In genomic region chr11:56116553-56117232, GRCm38 (mm10) we compare ENCODE assay signal across 8 mouse cellular contexts.
DNase-seq lines count a peak whose midpoint lies in the region; ATAC-seq and TF ChIP-seq lines count a peak whose summit lies in the region.

No protein-coding gene starts in this region.

- no peak overlapping the region for H3K4me3 ChIP-seq in heart, embryonic 13.5 days
- H3K4me3 ChIP-seq in heart, embryonic 10.5 days: no peak overlapping the region
- no peak overlapping the region for H3K4me3 ChIP-seq in MEL (ENCODE audit: control insufficient read depth in 1 of 2, insufficient read depth in 1 of 2, low read depth in 2 of 2, low read length in 2 of 2)
- no peak overlapping the region for H3K4me3 ChIP-seq in hindbrain, embryonic 16.5 days (ENCODE audit: low read length)

- no peak overlapping the region for H3K9ac ChIP-seq in heart, embryonic 13.5 days
- no peak overlapping the region for H3K9ac ChIP-seq in MEL (ENCODE audit: control insufficient read depth, low read depth, low read length, poor library complexity, severe bottlenecking)
- H3K9ac ChIP-seq in hindbrain, embryonic 16.5 days (ENCODE audit: low read depth, low read length): no peak overlapping the region

- no peak for TF ChIP-seq POLR2A in MEL (IDR thresholded peaks at IDR 0.05; ENCODE audit: control insufficient read depth in 1 of 2, insufficient read depth in 1 of 2, low read depth in 1 of 2, low read length in 2 of 2, poor library complexity in 1 of 2)

- peaks cover 10% of the 10 kb centered on the region for H3K27me3 ChIP-seq in heart, embryonic 13.5 days (replicated peaks)
- H3K27me3 ChIP-seq in heart, embryonic 10.5 days (ENCODE audit: insufficient read depth, poor library complexity, severe bottlenecking): no peaks in the 10 kb centered on the region
- H3K27me3 ChIP-seq in MEL (ENCODE audit: control insufficient read depth in 1 of 2, insufficient read depth in 2 of 2, low read length in 2 of 2): no peaks in the 10 kb centered on the region
- no peaks in the 10 kb centered on the region for H3K27me3 ChIP-seq in hindbrain, embryonic 16.5 days (replicated peaks; ENCODE audit: control insufficient read depth, insufficient read depth, low read length)

- H3K4me2 ChIP-seq in heart, embryonic 13.5 days: peak overlapping the region; percentile 27; the same call in 1 of the 2 replicates
- H3K4me2 ChIP-seq in hindbrain, embryonic 16.5 days (ENCODE audit: low read length): no peak overlapping the region

- TF ChIP-seq CTCF in MEL (IDR thresholded peaks at IDR 0.05 in 2 of 3, conservative IDR thresholded peaks at IDR 0.05 in 1 of 3; ENCODE audit: control insufficient read depth in 1 of 3, insufficient read depth in 1 of 3, low read depth in 2 of 3, low read length in 3 of 3, poor library complexity in 1 of 3, severe bottlenecking in 1 of 3): peak in 1 of 3 experiments; percentile 18; a peak in 1 of 6 replicates

- ATAC-seq in heart, embryonic 13.5 days (ENCODE audit: extremely low read depth, insufficient number of reproducible peaks, low FRiP score, low TSS enrichment): no peak
- peak; percentile 48; the same call in 1 of the 2 replicates for ATAC-seq in hindbrain, embryonic 16.5 days
- 0 out of 2 replicates have a peak, but pooled peaks have one; percentile 37 for ATAC-seq in megakaryocyte progenitor cell, adult 5-6 weeks (replicated peaks; ENCODE audit: poor library complexity)
- no peak for ATAC-seq in erythroblast, adult 5-6 weeks (replicated peaks; ENCODE audit: low FRiP score, poor library complexity, severe bottlenecking)

- no peaks in the 10 kb centered on the region for H3K4me1 ChIP-seq in heart, embryonic 13.5 days
- no peaks in the 10 kb centered on the region for H3K4me1 ChIP-seq in heart, embryonic 10.5 days
- H3K4me1 ChIP-seq in MEL (ENCODE audit: control insufficient read depth in 1 of 2, insufficient read depth in 2 of 2, low read length in 2 of 2): no peaks in the 10 kb centered on the region
- no peaks in the 10 kb centered on the region for H3K4me1 ChIP-seq in hindbrain, embryonic 16.5 days (ENCODE audit: control insufficient read depth, insufficient read depth, low read depth, low read length)

- whole genome bisulfite sequencing in heart, embryonic 13.5 days: 45% methylated on average over 12 of the region's 12 CpGs
- WGBS in heart, embryonic 10.5 days: 35% methylated on average over 12 of the region's 12 CpGs
- WGBS in hindbrain, embryonic 16.5 days: 47% methylated on average over 12 of the region's 12 CpGs

- H3K9me3 ChIP-seq in heart, embryonic 13.5 days: no peaks in the 10 kb centered on the region
- no peaks in the 10 kb centered on the region for H3K9me3 ChIP-seq in heart, embryonic 10.5 days
- H3K9me3 ChIP-seq in MEL (replicated peaks; ENCODE audit: insufficient read depth, low read length): no peaks in the 10 kb centered on the region
- H3K9me3 ChIP-seq in hindbrain, embryonic 16.5 days (ENCODE audit: control insufficient read depth, low read length): no peaks in the 10 kb centered on the region

- no peak overlapping the region for H3K27ac ChIP-seq in heart, embryonic 13.5 days (replicated peaks)
- no peak overlapping the region for H3K27ac ChIP-seq in heart, embryonic 10.5 days
- H3K27ac ChIP-seq in MEL (ENCODE audit: control insufficient read depth, low read depth, low read length): no peak overlapping the region
- no peak overlapping the region for H3K27ac ChIP-seq in hindbrain, embryonic 16.5 days (ENCODE audit: low read depth, low read length)

- H3K79me2 ChIP-seq in MEL (ENCODE audit: control insufficient read depth, insufficient read depth, low read length, poor library complexity): no peaks in the 10 kb centered on the region

- TF ChIP-seq RAD21 in MEL (IDR thresholded peaks at IDR 0.05; ENCODE audit: low read depth, low read length): no peak; the same call in 1 of the 2 replicates

- TF ChIP-seq EP300 in MEL (IDR thresholded peaks at IDR 0.05; ENCODE audit: low read depth in 1 of 2, low read length in 2 of 2): no peak

- H3K36me3 ChIP-seq in heart, embryonic 13.5 days: no peaks in the 10 kb centered on the region
- no peaks in the 10 kb centered on the region for H3K36me3 ChIP-seq in heart, embryonic 10.5 days
- no peaks in the 10 kb centered on the region for H3K36me3 ChIP-seq in MEL (ENCODE audit: control insufficient read depth in 1 of 2, insufficient read depth in 2 of 2, low read length in 2 of 2)
- no peaks in the 10 kb centered on the region for H3K36me3 ChIP-seq in hindbrain, embryonic 16.5 days (ENCODE audit: control insufficient read depth, insufficient read depth, low read length)

- DNase-seq in heart, embryonic 10.5 days (ENCODE audit: low spot score): no peak
- DNase-seq in MEL (ENCODE audit: low read depth, low spot score): peak; percentile 7
- DNase-seq in embryo, embryonic 10.5 days (ENCODE audit: low spot score): peak; percentile 84
- peak; percentile 45 for DNase-seq in telencephalon, adult 2 months (ENCODE audit: low read depth, low spot score)

TF ChIP-seq in MEL, 35 proteins besides CTCF, POLR2A, EP300 and RAD21:
- no peak for TF ChIP-seq UBTF (IDR thresholded peaks at IDR 0.05; ENCODE audit: borderline replicate concordance, insufficient read depth, low read depth, low read length)
- no peak for TF ChIP-seq NRF1 (IDR thresholded peaks at IDR 0.05; ENCODE audit: insufficient read depth, low read depth, low read length, poor library complexity, severe bottlenecking)
- no peak for TF ChIP-seq POLR2AphosphoS2 (IDR thresholded peaks at IDR 0.05; ENCODE audit: low read length)
- no peak for TF ChIP-seq JUND (IDR thresholded peaks at IDR 0.05; ENCODE audit: low read depth, low read length)
- no peak for TF ChIP-seq POLR2AphosphoS5 (IDR thresholded peaks at IDR 0.05; ENCODE audit: borderline replicate concordance, low read depth, low read length)
- TF ChIP-seq SMC3 (IDR thresholded peaks at IDR 0.05; ENCODE audit: low read depth, low read length): no peak
- no peak for TF ChIP-seq USF2 (IDR thresholded peaks at IDR 0.05; ENCODE audit: borderline replicate concordance in 1 of 2, insufficient read depth in 1 of 2, low read depth in 1 of 2, low read length in 2 of 2)
- no peak for TF ChIP-seq ETS1 (IDR thresholded peaks at IDR 0.05; ENCODE audit: low read depth, low read length)
- TF ChIP-seq TCF12 (IDR thresholded peaks at IDR 0.05; ENCODE audit: low read depth, low read length): no peak

Comparison
In these comparisons a context has a peak if more than half of its experiments do, and no peak if none do; other contexts are left out.
1. ATAC-seq: peak in hindbrain, embryonic 16.5 days (single experiment) and megakaryocyte progenitor cell, adult 5-6 weeks (single experiment); none in heart, embryonic 13.5 days (single experiment) and erythroblast, adult 5-6 weeks (single experiment).